Mouse (Mus musculus): ENCODE measurements around the gene Ephb1.
A peak's percentile ranks its signal among the peaks of the same experiment; 100 is the strongest.

Gene Ephb1

GRCm38 (mm10) chr9:101918771-101919170, 435.7 kb downstream of the Ephb1 start:
- no peak for DNase-seq (ENCODE audit: low spot score in 2 of 2)

DNA sequence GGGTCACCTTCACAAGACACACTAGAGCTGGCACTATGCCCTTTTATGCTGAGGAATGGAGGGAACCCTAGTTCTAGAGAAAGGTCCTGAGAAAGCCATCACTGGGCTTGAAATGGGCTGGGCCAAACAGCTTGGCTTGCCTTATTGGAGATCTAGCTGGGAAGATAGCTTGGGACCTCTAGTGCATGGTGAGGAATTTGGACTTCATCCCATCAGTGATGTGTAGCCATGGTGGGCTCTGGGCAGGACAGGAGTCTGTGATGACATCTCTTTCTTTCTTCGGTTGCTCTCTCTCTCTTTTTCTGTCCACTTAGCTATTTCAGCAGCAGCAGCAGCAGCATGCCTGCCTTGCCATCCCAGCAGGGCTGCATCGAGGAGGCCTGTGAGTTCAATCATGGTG, 439.4 kb downstream of the Ephb1 start:
- DNase-seq (ENCODE audit: low spot score in 2 of 2): no peak

DNA sequence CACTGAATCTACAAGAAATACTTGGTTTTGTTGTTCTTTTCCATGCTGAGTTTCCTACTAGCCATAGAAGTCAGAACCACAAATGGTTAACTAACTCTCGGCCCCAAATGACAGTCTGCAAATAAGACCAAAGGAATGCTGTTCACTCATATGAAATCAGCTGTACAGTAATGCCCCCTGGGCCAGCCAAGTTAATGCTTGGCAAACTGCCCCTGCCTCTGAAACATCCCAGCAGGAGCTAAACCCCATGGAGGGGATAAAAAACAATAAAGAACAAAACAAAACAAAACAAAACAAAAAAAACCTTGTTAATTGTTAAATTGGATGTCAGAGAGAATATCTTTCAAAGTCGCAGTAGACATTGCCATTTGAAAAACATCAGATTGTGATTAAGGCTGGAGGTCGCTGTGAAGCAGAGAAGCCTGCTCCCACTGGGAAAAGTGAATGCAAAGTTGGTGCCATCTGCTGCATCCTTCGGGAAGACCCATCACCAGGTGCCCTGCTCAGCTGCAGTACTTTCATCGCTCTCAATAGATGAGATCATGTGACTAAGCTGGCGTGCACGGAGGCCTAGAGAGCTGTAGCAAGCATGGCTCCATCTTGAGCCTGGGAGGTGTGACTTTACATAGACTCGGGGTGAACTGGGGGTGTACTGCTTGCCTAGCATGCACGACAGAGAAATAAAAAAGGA, 443.2 kb downstream of the Ephb1 start:
- peak in 1 of 2 experiments; percentile 12 for DNase-seq (ENCODE audit: low spot score in 2 of 2)

DNA sequence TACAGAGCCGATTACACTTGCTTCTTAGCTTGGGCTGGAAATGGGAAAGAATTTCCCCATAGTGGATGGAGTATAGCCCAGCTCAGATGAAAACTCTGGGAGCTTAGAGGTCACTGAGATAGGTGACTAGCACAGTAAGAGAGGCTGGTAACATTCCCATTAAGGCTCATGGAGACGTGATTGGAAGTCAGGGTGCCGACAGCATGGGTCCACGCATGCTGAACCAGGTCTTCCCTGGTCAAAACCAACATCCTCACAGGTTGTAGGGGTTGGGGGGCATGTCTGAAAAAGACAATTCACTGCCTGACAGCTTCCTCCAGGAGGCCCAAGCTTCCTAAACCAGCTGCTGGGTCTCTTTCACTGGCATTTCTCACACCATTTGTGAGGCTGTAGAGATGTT, 445.0 kb downstream of the Ephb1 start:
- DNase-seq (ENCODE audit: low spot score in 2 of 2): no peak

DNA sequence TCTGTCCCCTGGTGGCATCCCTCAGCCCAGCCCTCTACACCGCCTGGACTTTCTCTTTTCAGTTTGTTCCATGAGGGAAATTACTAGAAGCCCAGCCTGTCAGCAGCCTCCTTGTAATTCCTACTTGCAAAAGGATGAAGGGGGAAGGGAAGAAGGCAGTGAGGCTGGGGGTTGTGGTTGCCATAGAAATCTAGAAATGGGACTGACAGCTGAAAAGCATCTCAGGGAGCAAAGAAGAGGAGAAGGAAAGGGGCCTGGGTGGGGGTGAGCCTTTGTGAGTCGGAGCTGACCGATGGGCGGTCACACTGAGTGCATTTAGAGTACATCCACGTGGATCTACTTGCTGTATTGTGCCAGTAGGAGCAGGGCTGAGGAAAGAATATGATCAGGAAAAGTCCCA, 445.6 kb downstream of the Ephb1 start:
- no peak for DNase-seq (ENCODE audit: low spot score in 2 of 2)

DNA sequence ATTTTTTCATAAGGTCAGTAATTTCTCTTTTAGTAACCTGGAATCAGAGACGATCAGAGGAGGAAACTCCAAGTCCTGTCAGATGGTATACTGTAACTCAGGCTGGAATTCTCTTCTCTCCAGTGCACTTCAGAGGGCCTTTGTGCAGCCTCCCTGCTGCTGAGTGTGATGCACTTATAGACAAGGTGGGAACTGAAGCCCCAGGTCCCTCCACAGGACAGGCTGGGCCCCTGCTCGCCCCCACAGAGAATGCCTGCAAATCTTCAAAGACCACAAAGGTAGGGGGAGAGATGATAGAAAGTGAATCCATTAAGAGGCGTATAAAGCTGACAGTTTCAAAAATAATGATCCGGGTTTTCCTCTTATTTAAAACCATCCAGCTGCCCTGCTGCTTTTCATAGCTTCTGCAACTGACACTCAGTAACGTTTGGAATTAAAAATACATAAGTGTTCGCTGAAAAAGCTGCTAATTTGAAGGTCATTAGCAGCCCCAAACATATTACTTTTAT, 446.7 kb downstream of the Ephb1 start:
- no peak for DNase-seq (ENCODE audit: low spot score in 2 of 2)

- no peak for DNase-seq (ENCODE audit: low spot score in 2 of 2)
These were observed 451.1 kb downstream of the Ephb1 start for GRCm38 (mm10) chr9:101903406-101903805.

GRCm38 (mm10) chr9:101897851-101898250, 456.6 kb downstream of the Ephb1 start:
- no peak for DNase-seq (ENCODE audit: low spot score in 2 of 2)

DNA sequence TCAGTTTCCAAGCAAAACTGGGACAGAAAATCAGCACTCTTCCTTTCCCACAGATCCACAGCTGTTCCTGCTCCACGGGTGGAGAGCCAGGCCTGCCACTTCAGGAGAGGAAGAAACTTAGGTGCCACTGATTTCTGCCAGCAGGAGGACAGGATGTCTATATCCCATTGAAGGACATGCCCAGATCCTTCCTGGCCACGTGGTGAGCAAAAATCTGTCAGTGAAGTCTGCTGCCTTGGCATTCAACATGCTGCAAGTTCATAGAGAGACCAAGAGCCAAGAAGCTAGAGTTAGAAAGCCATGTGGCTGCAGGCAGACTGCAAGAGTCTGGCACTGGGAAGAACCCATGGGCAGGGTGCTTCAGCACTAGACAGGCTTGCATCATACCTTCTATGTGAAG, 471.2 kb downstream of the Ephb1 start:
- DNase-seq (ENCODE audit: low spot score in 2 of 2): no peak

- no peak for DNase-seq (ENCODE audit: low spot score in 2 of 2)
These were observed 477.1 kb downstream of the Ephb1 start for GRCm38 (mm10) chr9:101877109-101877987.

- DNase-seq (ENCODE audit: low spot score in 2 of 2): peak in 1 of 2 experiments; percentile 20
These were observed 479.2 kb downstream of the Ephb1 start for GRCm38 (mm10) chr9:101875306-101875705.
